Mouse (Mus musculus): ENCODE results near the gene Shisa8. TPM values are rescaled to one million over a fixed set of nuclear protein-coding genes. Genes with fewer than 3 reads are reported as not detected.
A peak's percentile ranks its signal among the peaks of the same experiment; 100 is the strongest.

Shisa8 gene
- polyA plus RNA-seq, 1 experiment from 2014 or later: 0.30 TPM

DNA sequence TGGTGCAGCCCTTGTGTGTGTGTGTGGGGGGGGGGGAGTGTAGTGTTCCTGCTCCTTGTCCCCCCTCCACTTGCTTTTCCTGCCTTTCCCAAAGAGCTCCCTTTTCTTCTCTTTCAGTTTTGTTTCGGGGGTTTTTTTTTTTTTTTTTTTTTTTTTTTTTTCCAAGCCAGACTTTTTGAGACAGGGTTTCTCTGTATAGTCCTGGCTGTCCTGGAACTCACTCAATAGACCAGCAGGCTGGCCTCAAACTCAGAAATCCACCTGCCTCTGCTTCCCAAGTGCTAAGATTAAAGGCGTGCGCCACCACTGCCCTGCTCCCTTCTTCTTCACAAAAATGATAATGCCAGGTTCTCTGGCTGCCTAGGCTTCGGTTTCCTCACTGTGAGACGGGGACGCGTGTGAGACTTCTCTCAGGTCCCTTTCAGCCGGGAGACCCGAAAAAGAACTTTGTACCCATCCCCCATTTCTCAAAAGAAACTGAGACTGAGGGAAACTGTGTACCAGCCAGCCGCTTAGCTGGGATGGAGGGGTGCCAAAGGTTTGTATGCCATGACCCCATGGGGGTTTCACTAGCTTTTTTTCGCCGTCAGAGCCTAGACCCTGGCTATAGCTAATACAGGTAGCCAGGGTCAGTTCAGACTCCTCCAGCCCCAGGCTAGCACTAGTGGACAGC is 7.5 kb upstream of the Shisa8 start:
- no peaks in the 10 kb centered on the region for H3K36me3 ChIP-seq (ENCODE audit: control insufficient read depth, insufficient read depth, low read length)
- no peak overlapping the region for H3K4me3 ChIP-seq (ENCODE audit: low read depth, low read length)
- peaks cover 18% of the 10 kb centered on the region for H3K27me3 ChIP-seq (ENCODE audit: control insufficient read depth, insufficient read depth, low read length)
- no peaks in the 10 kb centered on the region for H3K9me3 ChIP-seq (ENCODE audit: control insufficient read depth, low read depth, low read length)
- no peak overlapping the region for H3K9ac ChIP-seq (replicated peaks; ENCODE audit: low read depth, low read length)
- H3K27ac ChIP-seq (ENCODE audit: low read length): no peak overlapping the region
- H3K4me1 ChIP-seq (ENCODE audit: control insufficient read depth, insufficient read depth, low read length): no peaks in the 10 kb centered on the region
- no peak for ATAC-seq (ENCODE audit: insufficient number of reproducible peaks, insufficient read depth, low FRiP score, low read depth)
- H3K4me2 ChIP-seq (replicated peaks; ENCODE audit: low read depth, low read length): no peak overlapping the region
- 76% methylated on average over 11 of the region's 12 CpGs for WGBS

DNA sequence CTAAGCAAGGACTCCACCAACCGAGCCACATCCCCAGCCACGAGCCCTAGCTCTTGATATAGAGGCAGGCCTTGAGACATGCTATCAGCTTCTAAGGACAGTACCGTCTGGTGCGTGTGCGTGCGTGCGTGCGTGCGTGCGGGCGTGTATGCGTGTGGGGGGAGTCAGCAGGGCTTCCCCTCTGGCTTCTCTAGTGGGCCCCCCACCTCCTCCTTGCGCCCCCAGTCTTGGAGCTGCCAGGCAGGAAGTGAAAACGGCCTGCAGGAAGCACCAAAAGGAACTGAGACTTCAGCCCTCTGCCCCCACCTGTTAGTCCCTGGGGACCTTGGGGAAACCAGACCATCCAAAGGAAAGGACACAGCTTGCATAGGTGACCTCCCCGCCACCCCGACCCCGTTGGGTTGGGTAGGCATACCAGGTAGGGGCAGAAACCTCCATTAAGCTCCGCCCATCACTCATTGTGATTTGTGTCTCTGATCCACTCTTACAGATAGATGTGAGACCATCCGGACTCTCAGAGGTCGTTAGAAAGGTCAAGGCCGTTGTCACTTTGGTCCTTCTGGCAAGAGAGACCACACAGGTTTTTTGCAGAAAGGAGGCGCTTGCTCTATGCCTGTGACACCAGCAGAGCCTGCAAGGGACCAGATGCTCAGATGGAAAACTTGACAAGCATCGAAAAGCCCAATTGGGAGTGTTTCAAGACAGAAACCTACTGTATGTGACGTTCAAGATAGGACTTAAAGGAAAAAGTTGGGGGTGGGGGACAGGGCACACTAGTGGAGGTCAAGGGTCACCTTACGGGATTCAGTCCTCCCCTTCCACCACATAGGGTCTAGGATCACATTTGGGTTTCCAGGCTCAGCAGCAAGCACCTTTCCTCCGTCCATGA is 6.4 kb upstream of the Shisa8 start:
- Histone ChIP-seq H3K27me3 (ENCODE audit: control insufficient read depth, insufficient read depth, low read length) (peaks cover 19% of the 10 kb centered on the region), H3K36me3 (ENCODE audit: control insufficient read depth, insufficient read depth, low read length) (no peaks in the 10 kb centered on the region), H3K4me2 (replicated peaks; ENCODE audit: low read depth, low read length) (no peak overlapping the region), H3K4me1 (ENCODE audit: control insufficient read depth, insufficient read depth, low read length) (no peaks in the 10 kb centered on the region), H3K9me3 (ENCODE audit: control insufficient read depth, low read depth, low read length) (no peaks in the 10 kb centered on the region), H3K27ac (ENCODE audit: low read length) (no peak overlapping the region), H3K9ac (replicated peaks; ENCODE audit: low read depth, low read length) (no peak overlapping the region), H3K4me3 (ENCODE audit: low read depth, low read length) (no peak overlapping the region)
- 77% methylated on average over 26 of the region's 26 CpGs for WGBS
- ATAC-seq (ENCODE audit: insufficient number of reproducible peaks, insufficient read depth, low FRiP score, low read depth): no peak

GRCm38 (mm10) chr15:82217980-82218379 is 5.4 kb upstream of the Shisa8 start:
- Histone ChIP-seq H3K9me3 (ENCODE audit: control insufficient read depth, low read depth, low read length) (no peaks in the 10 kb centered on the region), H3K4me2 (replicated peaks; ENCODE audit: low read depth, low read length) (no peak overlapping the region), H3K4me1 (ENCODE audit: control insufficient read depth, insufficient read depth, low read length) (no peaks in the 10 kb centered on the region), H3K27ac (ENCODE audit: low read length) (no peak overlapping the region), H3K27me3 (ENCODE audit: control insufficient read depth, insufficient read depth, low read length) (peaks cover 22% of the 10 kb centered on the region), H3K9ac (replicated peaks; ENCODE audit: low read depth, low read length) (no peak overlapping the region), H3K36me3 (ENCODE audit: control insufficient read depth, insufficient read depth, low read length) (no peaks in the 10 kb centered on the region), H3K4me3 (ENCODE audit: low read depth, low read length) (no peak overlapping the region)
- WGBS: 29% methylated on average over 9 of the region's 9 CpGs
- ATAC-seq (ENCODE audit: insufficient number of reproducible peaks, insufficient read depth, low FRiP score, low read depth): no peak

DNA sequence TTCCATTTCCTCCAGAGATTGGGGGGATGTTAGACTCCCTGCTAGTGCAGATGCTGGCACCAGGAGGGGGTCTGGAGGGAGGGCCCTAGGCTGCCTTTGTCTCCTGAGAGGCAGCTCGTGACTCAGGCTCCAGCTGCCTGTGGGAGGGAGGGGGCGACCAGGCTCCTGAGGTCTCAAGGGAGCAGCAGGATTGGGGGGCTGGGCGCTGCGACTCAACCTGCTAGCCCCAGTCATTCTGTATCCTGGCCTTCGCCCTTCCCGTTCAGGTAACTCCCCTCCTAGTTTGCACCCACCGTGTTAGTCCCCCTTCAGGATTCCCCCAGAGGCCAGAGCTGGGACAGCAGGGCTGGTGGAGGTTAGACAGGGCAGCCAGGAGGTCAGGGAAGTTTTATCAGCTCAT is 4.4 kb upstream of the Shisa8 start:
- H3K4me3 ChIP-seq (ENCODE audit: low read depth, low read length): no peak overlapping the region
- H3K9ac ChIP-seq (replicated peaks; ENCODE audit: low read depth, low read length): no peak overlapping the region
- peaks cover 6% of the 10 kb centered on the region; the same call in 1 of the 2 replicates for H3K4me1 ChIP-seq (ENCODE audit: control insufficient read depth, insufficient read depth, low read length)
- peaks cover 26% of the 10 kb centered on the region for H3K27me3 ChIP-seq (ENCODE audit: control insufficient read depth, insufficient read depth, low read length)
- H3K27ac ChIP-seq (ENCODE audit: low read length): no peak overlapping the region
- no peak overlapping the region for H3K4me2 ChIP-seq (replicated peaks; ENCODE audit: low read depth, low read length)
- WGBS: 25% methylated on average over 7 of the region's 7 CpGs
- ATAC-seq (ENCODE audit: insufficient number of reproducible peaks, insufficient read depth, low FRiP score, low read depth): no peak
- H3K36me3 ChIP-seq (ENCODE audit: control insufficient read depth, insufficient read depth, low read length): no peaks in the 10 kb centered on the region
- no peaks in the 10 kb centered on the region for H3K9me3 ChIP-seq (ENCODE audit: control insufficient read depth, low read depth, low read length)

DNA sequence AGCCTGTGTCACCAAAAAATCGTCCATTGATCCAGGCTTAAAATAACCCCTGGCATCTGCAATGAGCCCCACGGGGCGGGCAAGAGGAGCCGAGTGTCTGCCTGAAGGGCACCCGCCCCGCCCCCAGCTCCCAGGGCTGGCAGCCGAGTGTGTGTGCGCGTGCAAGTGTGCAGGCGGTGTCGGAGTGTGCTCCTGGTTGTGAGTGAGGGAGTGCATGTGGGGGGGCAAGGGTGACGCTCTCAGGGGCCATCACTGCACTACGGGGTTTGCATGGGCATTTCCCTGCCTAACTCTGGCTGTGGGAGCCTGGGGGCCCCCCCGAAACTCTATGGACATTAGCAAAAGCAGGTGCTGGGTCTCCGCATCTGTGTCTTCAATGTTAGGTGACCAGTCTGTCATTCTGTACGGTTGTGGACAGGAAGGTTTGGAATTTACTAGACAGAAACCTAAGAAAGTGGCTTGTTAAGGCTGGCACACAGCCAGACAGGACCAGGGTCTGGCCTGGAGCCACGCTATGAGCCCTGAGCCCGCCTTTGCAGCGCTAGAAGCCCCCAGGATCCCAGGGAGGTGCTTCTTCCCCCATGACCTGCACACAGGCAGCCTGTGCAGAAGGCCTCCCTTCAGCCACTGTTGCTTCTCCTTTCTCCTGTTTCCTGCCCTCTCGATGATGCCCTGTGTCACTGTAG is 3.7 kb upstream of the Shisa8 start:
- no peaks in the 10 kb centered on the region for H3K9me3 ChIP-seq (ENCODE audit: control insufficient read depth, low read depth, low read length)
- WGBS: 51% methylated on average over 20 of the region's 20 CpGs
- no peak overlapping the region for H3K9ac ChIP-seq (replicated peaks; ENCODE audit: low read depth, low read length)
- H3K4me2 ChIP-seq (replicated peaks; ENCODE audit: low read depth, low read length): no peak overlapping the region
- ATAC-seq (ENCODE audit: insufficient number of reproducible peaks, insufficient read depth, low FRiP score, low read depth): no peak
- no peak overlapping the region for H3K4me3 ChIP-seq (ENCODE audit: low read depth, low read length)
- H3K36me3 ChIP-seq (ENCODE audit: control insufficient read depth, insufficient read depth, low read length): no peaks in the 10 kb centered on the region
- peaks cover 12% of the 10 kb centered on the region; the same call in 1 of the 2 replicates for H3K4me1 ChIP-seq (ENCODE audit: control insufficient read depth, insufficient read depth, low read length)
- no peak overlapping the region for H3K27ac ChIP-seq (ENCODE audit: low read length)
- peaks cover 33% of the 10 kb centered on the region for H3K27me3 ChIP-seq (ENCODE audit: control insufficient read depth, insufficient read depth, low read length)

- no peak for ATAC-seq (ENCODE audit: insufficient number of reproducible peaks, insufficient read depth, low FRiP score, low read depth)
- no peak overlapping the region for H3K4me3 ChIP-seq (ENCODE audit: low read depth, low read length)
- H3K9me3 ChIP-seq (ENCODE audit: control insufficient read depth, low read depth, low read length): no peaks in the 10 kb centered on the region
- H3K4me2 ChIP-seq (replicated peaks; ENCODE audit: low read depth, low read length): no peak overlapping the region
- H3K9ac ChIP-seq (replicated peaks; ENCODE audit: low read depth, low read length): no peak overlapping the region
- peaks cover 41% of the 10 kb centered on the region for H3K27me3 ChIP-seq (ENCODE audit: control insufficient read depth, insufficient read depth, low read length)
- peaks cover 12% of the 10 kb centered on the region; the same call in 1 of the 2 replicates for H3K4me1 ChIP-seq (ENCODE audit: control insufficient read depth, insufficient read depth, low read length)
- H3K27ac ChIP-seq (ENCODE audit: low read length): no peak overlapping the region
- no peaks in the 10 kb centered on the region for H3K36me3 ChIP-seq (ENCODE audit: control insufficient read depth, insufficient read depth, low read length)
- WGBS: 34% methylated on average over 11 of the region's 11 CpGs
Measured at GRCm38 (mm10) chr15:82215332-82216046, 2.9 kb upstream of the Shisa8 start.

DNA sequence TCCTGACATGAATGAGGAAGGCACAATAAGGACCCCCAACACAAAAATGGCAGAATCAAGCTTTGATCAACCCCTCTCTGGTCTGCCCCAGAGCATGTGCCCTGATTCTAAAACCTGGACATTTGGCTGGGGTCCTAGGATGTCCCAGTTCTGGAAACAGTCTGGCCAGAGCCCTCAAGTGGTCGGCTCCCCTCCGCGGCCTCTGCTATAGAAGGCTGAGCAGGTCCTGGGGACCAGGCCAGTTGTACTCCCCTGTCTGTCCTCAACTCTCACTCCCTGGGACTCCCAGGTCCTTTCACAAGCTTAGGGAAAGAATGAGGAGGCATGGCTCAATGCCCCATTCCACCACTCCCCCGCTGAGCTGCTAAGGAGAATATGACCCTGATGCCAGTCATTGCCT is 607 bp upstream of the Shisa8 start:
- Histone ChIP-seq H3K27me3 (ENCODE audit: control insufficient read depth, insufficient read depth, low read length) (peaks cover 52% of the 10 kb centered on the region), H3K9me3 (ENCODE audit: control insufficient read depth, low read depth, low read length) (no peaks in the 10 kb centered on the region), H3K4me3 (ENCODE audit: low read depth, low read length) (0 out of 2 replicates have a peak overlapping the region, but pooled peaks have one; percentile 42), H3K4me2 (replicated peaks; ENCODE audit: low read depth, low read length) (no peak overlapping the region), H3K36me3 (ENCODE audit: control insufficient read depth, insufficient read depth, low read length) (no peaks in the 10 kb centered on the region), H3K4me1 (ENCODE audit: control insufficient read depth, insufficient read depth, low read length) (peaks cover 12% of the 10 kb centered on the region; the same call in 1 of the 2 replicates), H3K9ac (replicated peaks; ENCODE audit: low read depth, low read length) (no peak overlapping the region), H3K27ac (ENCODE audit: low read length) (no peak overlapping the region)
- WGBS: 22% methylated on average over 4 of the region's 4 CpGs
- no peak for ATAC-seq (ENCODE audit: insufficient number of reproducible peaks, insufficient read depth, low FRiP score, low read depth)

Data from stomach, embryonic 14.5 days (tissue).